Mouse (Mus musculus): ENCODE data around the gene Tle3. TPM values are rescaled to one million over a fixed set of nuclear protein-coding genes. Genes with fewer than 3 reads are reported as not detected.

Gene Tle3
- polyA plus RNA-seq, 1 experiment from 2014 or later: 65.9 TPM

GRCm38 (mm10) chr9:61388689-61389403 is 16.7 kb downstream of the Tle3 start:
- peaks cover 12% of the 10 kb centered on the region; the same call in 1 of the 2 replicates for H3K27me3 ChIP-seq
- peaks cover 90% of the 10 kb centered on the region for H3K4me1 ChIP-seq
- no peak for ATAC-seq (ENCODE audit: low FRiP score, low read depth)
- H3K9me3 ChIP-seq: no peaks in the 10 kb centered on the region
- no peak overlapping the region for H3K4me3 ChIP-seq
- H3K27ac ChIP-seq (replicated peaks): 0 out of 2 replicates have a peak overlapping the region, but pooled peaks have one; percentile 22
- H3K36me3 ChIP-seq: peaks cover 41% of the 10 kb centered on the region
- no peak overlapping the region for H3K4me2 ChIP-seq (replicated peaks)
- 44% methylated on average over 14 of the region's 14 CpGs for WGBS
- no peak overlapping the region for H3K9ac ChIP-seq (replicated peaks)

DNA sequence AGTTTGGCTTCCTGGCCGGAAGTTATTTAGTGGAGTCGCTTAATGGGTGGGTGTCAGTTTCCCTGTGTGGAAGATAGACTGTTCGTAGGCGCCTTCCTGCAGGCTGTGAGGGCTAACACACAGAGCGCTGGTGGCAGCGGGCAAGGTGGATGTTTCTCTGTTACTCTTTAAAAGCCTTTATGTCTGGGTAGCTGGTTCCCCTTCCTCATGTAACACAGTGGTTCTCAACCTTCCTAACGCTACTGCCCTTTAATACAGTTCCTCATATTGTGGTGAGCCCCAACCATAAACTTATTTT is 17.2 kb downstream of the Tle3 start:
- H3K4me3 ChIP-seq: no peak overlapping the region
- H3K27me3 ChIP-seq: peaks cover 15% of the 10 kb centered on the region; the same call in 1 of the 2 replicates
- no peak for ATAC-seq (ENCODE audit: low FRiP score, low read depth)
- WGBS: 82% methylated on average over 7 of the region's 7 CpGs
- no peaks in the 10 kb centered on the region for H3K9me3 ChIP-seq
- H3K4me1 ChIP-seq: peaks cover 88% of the 10 kb centered on the region
- H3K27ac ChIP-seq (replicated peaks): no peak overlapping the region
- no peak overlapping the region for H3K4me2 ChIP-seq (replicated peaks)
- peaks cover 46% of the 10 kb centered on the region for H3K36me3 ChIP-seq
- no peak overlapping the region for H3K9ac ChIP-seq (replicated peaks)

- WGBS: 57% methylated on average over 5 of the region's 5 CpGs
- no peak overlapping the region for H3K27ac ChIP-seq (replicated peaks)
- no peak overlapping the region for H3K4me3 ChIP-seq
- no peaks in the 10 kb centered on the region for H3K9me3 ChIP-seq
- peaks cover 63% of the 10 kb centered on the region for H3K36me3 ChIP-seq
- no peak for ATAC-seq (ENCODE audit: low FRiP score, low read depth)
- no peak overlapping the region for H3K9ac ChIP-seq (replicated peaks)
- H3K4me1 ChIP-seq: peaks cover 88% of the 10 kb centered on the region
- peaks cover 22% of the 10 kb centered on the region; the same call in 1 of the 2 replicates for H3K27me3 ChIP-seq
- H3K4me2 ChIP-seq (replicated peaks): no peak overlapping the region
Measured at GRCm38 (mm10) chr9:61391570-61392337, 19.6 kb downstream of the Tle3 start.

- H3K9me3 ChIP-seq: no peaks in the 10 kb centered on the region
- WGBS: 48% methylated on average over 6 of the region's 6 CpGs
- ATAC-seq (ENCODE audit: low FRiP score, low read depth): no peak
- no peak overlapping the region for H3K4me2 ChIP-seq (replicated peaks)
- H3K4me3 ChIP-seq: no peak overlapping the region
- H3K27me3 ChIP-seq: peaks cover 25% of the 10 kb centered on the region; the same call in 1 of the 2 replicates
- H3K27ac ChIP-seq (replicated peaks): no peak overlapping the region
- peaks cover 60% of the 10 kb centered on the region for H3K36me3 ChIP-seq
- peaks cover 88% of the 10 kb centered on the region for H3K4me1 ChIP-seq
- no peak overlapping the region for H3K9ac ChIP-seq (replicated peaks)
Measured at GRCm38 (mm10) chr9:61392338-61392620, 20.1 kb downstream of the Tle3 start.

DNA sequence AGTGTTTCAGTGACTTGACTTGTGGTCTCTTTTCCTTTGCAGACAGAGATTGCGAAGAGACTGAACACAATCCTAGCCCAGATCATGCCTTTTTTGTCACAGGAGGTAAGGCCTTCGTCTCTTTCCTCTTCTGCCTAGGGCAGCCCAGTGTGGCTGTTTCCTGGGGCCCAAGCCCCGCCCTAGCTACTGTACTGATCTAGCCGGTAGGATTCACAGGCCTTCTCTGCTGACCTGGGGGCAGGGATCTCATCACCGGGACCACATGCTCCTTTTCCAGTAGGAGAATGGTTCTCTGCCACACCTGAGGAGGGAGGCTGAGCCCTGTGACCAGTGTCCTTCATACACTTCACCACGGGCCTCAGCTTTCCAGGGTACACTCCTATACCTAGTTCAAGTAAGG is 21.0 kb downstream of the Tle3 start:
- Histone ChIP-seq H3K9ac (replicated peaks) (no peak overlapping the region), H3K4me1 (peaks cover 87% of the 10 kb centered on the region), H3K27me3 (peaks cover 27% of the 10 kb centered on the region; the same call in 1 of the 2 replicates), H3K4me2 (replicated peaks) (no peak overlapping the region), H3K36me3 (peaks cover 59% of the 10 kb centered on the region), H3K4me3 (no peak overlapping the region), H3K9me3 (no peaks in the 10 kb centered on the region), H3K27ac (replicated peaks) (no peak overlapping the region)
- no peak for ATAC-seq (ENCODE audit: low FRiP score, low read depth)
- 85% methylated on average over 6 of the region's 6 CpGs for WGBS

GRCm38 (mm10) chr9:61393847-61394246 is 21.7 kb downstream of the Tle3 start:
- ATAC-seq (ENCODE audit: low FRiP score, low read depth): no peak
- H3K9ac ChIP-seq (replicated peaks): no peak overlapping the region
- H3K4me2 ChIP-seq (replicated peaks): no peak overlapping the region
- no peaks in the 10 kb centered on the region for H3K9me3 ChIP-seq
- H3K4me1 ChIP-seq: peaks cover 87% of the 10 kb centered on the region
- H3K27me3 ChIP-seq: peaks cover 32% of the 10 kb centered on the region; the same call in 1 of the 2 replicates
- H3K36me3 ChIP-seq: peaks cover 64% of the 10 kb centered on the region
- H3K4me3 ChIP-seq: no peak overlapping the region
- WGBS: 93% methylated on average over 5 of the region's 5 CpGs
- no peak overlapping the region for H3K27ac ChIP-seq (replicated peaks)

GRCm38 (mm10) chr9:61395071-61395470 is 22.9 kb downstream of the Tle3 start:
- H3K36me3 ChIP-seq: peaks cover 68% of the 10 kb centered on the region
- H3K27me3 ChIP-seq: peaks cover 33% of the 10 kb centered on the region; the same call in 1 of the 2 replicates
- H3K27ac ChIP-seq (replicated peaks): no peak overlapping the region
- no peak overlapping the region for H3K4me3 ChIP-seq
- ATAC-seq (ENCODE audit: low FRiP score, low read depth): no peak
- no peak overlapping the region for H3K9ac ChIP-seq (replicated peaks)
- peaks cover 85% of the 10 kb centered on the region for H3K4me1 ChIP-seq
- no peak overlapping the region for H3K4me2 ChIP-seq (replicated peaks)
- H3K9me3 ChIP-seq: no peaks in the 10 kb centered on the region
- 62% methylated on average over 3 of the region's 3 CpGs for WGBS

DNA sequence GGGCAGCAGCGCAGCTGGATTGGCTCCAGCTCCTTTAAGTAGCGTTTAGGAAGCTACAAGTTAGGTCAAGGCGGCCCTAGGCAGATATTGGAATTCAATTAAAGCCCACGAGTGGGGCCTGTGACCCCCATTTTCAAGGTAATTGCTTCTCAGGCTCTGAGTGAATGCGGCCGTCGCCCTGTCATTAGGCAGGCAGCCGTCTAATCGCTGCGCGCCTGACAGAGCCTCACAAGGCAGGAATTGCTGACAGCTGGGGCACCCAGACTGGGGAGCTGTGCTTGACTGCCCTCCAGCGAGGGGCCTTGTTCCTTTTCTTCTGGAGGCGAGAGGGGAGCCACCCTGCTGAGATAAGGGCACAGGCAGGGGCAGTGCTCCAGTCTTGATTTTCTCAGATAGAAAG is 24.3 kb downstream of the Tle3 start:
- Histone ChIP-seq H3K4me3 (no peak overlapping the region), H3K9ac (replicated peaks) (0 out of 2 replicates have a peak overlapping the region, but pooled peaks have one; percentile 12), H3K27ac (replicated peaks) (peak overlapping the region; percentile 46; the same call in 1 of the 2 replicates), H3K27me3 (peaks cover 33% of the 10 kb centered on the region; the same call in 1 of the 2 replicates), H3K4me2 (replicated peaks) (no peak overlapping the region; the same call in 1 of the 2 replicates), H3K36me3 (peaks cover 69% of the 10 kb centered on the region), H3K4me1 (peaks cover 86% of the 10 kb centered on the region), H3K9me3 (no peaks in the 10 kb centered on the region)
- 12% methylated on average over 13 of the region's 13 CpGs for WGBS
- peak; percentile 73; the same call in 1 of the 2 replicates for ATAC-seq (ENCODE audit: low FRiP score, low read depth)

GRCm38 (mm10) chr9:61397130-61397529 is 25.0 kb downstream of the Tle3 start:
- peaks cover 33% of the 10 kb centered on the region for H3K27me3 ChIP-seq
- no peak overlapping the region for H3K9ac ChIP-seq (replicated peaks)
- H3K9me3 ChIP-seq: no peaks in the 10 kb centered on the region
- peaks cover 86% of the 10 kb centered on the region for H3K4me1 ChIP-seq
- 60% methylated on average over 4 of the region's 4 CpGs for WGBS
- ATAC-seq (ENCODE audit: low FRiP score, low read depth): no peak
- H3K4me2 ChIP-seq (replicated peaks): no peak overlapping the region
- H3K4me3 ChIP-seq: no peak overlapping the region
- peak overlapping the region; percentile 46; the same call in 1 of the 2 replicates for H3K27ac ChIP-seq (replicated peaks)
- H3K36me3 ChIP-seq: peaks cover 75% of the 10 kb centered on the region

- Histone ChIP-seq H3K9ac (replicated peaks) (no peak overlapping the region), H3K4me1 (peaks cover 88% of the 10 kb centered on the region), H3K9me3 (no peaks in the 10 kb centered on the region), H3K27ac (replicated peaks) (no peak overlapping the region), H3K36me3 (peaks cover 79% of the 10 kb centered on the region), H3K4me3 (no peak overlapping the region), H3K27me3 (peaks cover 32% of the 10 kb centered on the region), H3K4me2 (replicated peaks) (no peak overlapping the region)
- ATAC-seq (ENCODE audit: low FRiP score, low read depth): no peak
- 90% methylated on average over 9 of the region's 9 CpGs for WGBS
Measured at GRCm38 (mm10) chr9:61398160-61398559, 26.0 kb downstream of the Tle3 start.

- WGBS: 90% methylated on average over 7 of the region's 7 CpGs
- H3K27ac ChIP-seq (replicated peaks): no peak overlapping the region
- H3K4me3 ChIP-seq: no peak overlapping the region
- ATAC-seq (ENCODE audit: low FRiP score, low read depth): no peak
- peaks cover 19% of the 10 kb centered on the region for H3K27me3 ChIP-seq
- H3K4me2 ChIP-seq (replicated peaks): no peak overlapping the region
- H3K36me3 ChIP-seq: peaks cover 63% of the 10 kb centered on the region
- H3K4me1 ChIP-seq: peaks cover 97% of the 10 kb centered on the region
- H3K9ac ChIP-seq (replicated peaks): no peak overlapping the region
- H3K9me3 ChIP-seq: no peaks in the 10 kb centered on the region
Measured at GRCm38 (mm10) chr9:61400132-61400531, 28.0 kb downstream of the Tle3 start.

- Histone ChIP-seq H3K9ac (replicated peaks) (no peak overlapping the region), H3K4me2 (replicated peaks) (no peak overlapping the region), H3K27ac (replicated peaks) (no peak overlapping the region), H3K27me3 (peaks cover 18% of the 10 kb centered on the region), H3K4me3 (no peak overlapping the region), H3K9me3 (no peaks in the 10 kb centered on the region), H3K36me3 (peaks cover 64% of the 10 kb centered on the region), H3K4me1 (peaks cover 97% of the 10 kb centered on the region)
- WGBS: 38% methylated on average over 9 of the region's 9 CpGs
- ATAC-seq (ENCODE audit: low FRiP score, low read depth): no peak
Measured at GRCm38 (mm10) chr9:61401664-61402063, 29.5 kb downstream of the Tle3 start.
